Mouse (Mus musculus): ENCODE results near the gene Spint4. TPM values are rescaled to one million over a fixed set of nuclear protein-coding genes. Genes with fewer than 3 reads are reported as not detected.

Spint4 gene
- polyA plus RNA-seq (2015; fragmentation: Nextera tagmentation; extraction: Ambion mirVana) = not detected in 2 replicates

GRCm38 (mm10) chr2:164698201-164698600 is at the start of gene Spint4:
Gene Spint4, plus strand, starts transcription at chr2:164698501.
- ATAC-seq (no peak), DNase-seq (ENCODE audit: low spot score) (no peak)
- H3K9me3 ChIP-seq (ENCODE audit: low read length) = no peaks in the 10 kb centered on the region
- no peak within 1 kb of the TSS for H3K4me2 ChIP-seq (replicated peaks; ENCODE audit: low read depth, low read length)
- no peaks in the 10 kb centered on the region for H3K36me3 ChIP-seq (ENCODE audit: insufficient read depth, low read length)
- no peak within 1 kb of the TSS for H3K27ac ChIP-seq (ENCODE audit: low read length)
- H3K4me1 ChIP-seq (ENCODE audit: insufficient read depth, low read depth, low read length) = no peaks in the 10 kb centered on the region
- no peak within 1 kb of the TSS for H3K9ac ChIP-seq (replicated peaks; ENCODE audit: low read depth)
- H3K27me3 ChIP-seq (replicated peaks; ENCODE audit: insufficient read depth, low read length) = no peaks in the 10 kb centered on the region
- no peak for TF ChIP-seq CTCF (IDR thresholded peaks at IDR 0.05)
- no peak within 1 kb of the TSS for H3K4me3 ChIP-seq (ENCODE audit: low read depth, low read length)
- WGBS = 69% methylated on average over 4 of the region's 4 CpGs

GRCm38 (mm10) chr2:164655858-164656257 is 42.4 kb upstream of the Spint4 start, which contains the start of gene Wfdc10:
Gene Wfdc10, plus strand, starts transcription at chr2:164656046.
- 12% methylated on average over 11 of the region's 11 CpGs for WGBS
- Histone ChIP-seq H3K27ac (ENCODE audit: low read length) (no peak within 1 kb of the TSS), H3K4me3 (ENCODE audit: low read depth, low read length) (no peak within 1 kb of the TSS), H3K36me3 (ENCODE audit: insufficient read depth, low read length) (no peaks in the 10 kb centered on the region), H3K4me1 (ENCODE audit: insufficient read depth, low read depth, low read length) (no peaks in the 10 kb centered on the region), H3K4me2 (replicated peaks; ENCODE audit: low read depth, low read length) (no peak within 1 kb of the TSS), H3K9me3 (ENCODE audit: low read length) (no peaks in the 10 kb centered on the region), H3K9ac (replicated peaks; ENCODE audit: low read depth) (no peak within 1 kb of the TSS), H3K27me3 (replicated peaks; ENCODE audit: insufficient read depth, low read length) (no peaks in the 10 kb centered on the region)
- DNase-seq (ENCODE audit: low spot score) = peak; percentile 59
- TF ChIP-seq EP300 (IDR thresholded peaks at IDR 0.05) (no peak), CTCF (IDR thresholded peaks at IDR 0.05) (peak; percentile 86)
- no peak for ATAC-seq

GRCm38 (mm10) chr2:164656483-164656882 is 41.8 kb upstream of the Spint4 start, which contains the start of gene Wfdc9:
Gene Wfdc9, minus strand, starts transcription at chr2:164656583.
- 80% methylated on average over 9 of the region's 9 CpGs for WGBS

GRCm38 (mm10) chr2:164664851-164665250 is 33.5 kb upstream of the Spint4 start:
- Histone ChIP-seq H3K9ac (replicated peaks; ENCODE audit: low read depth) (no peak overlapping the region), H3K27ac (ENCODE audit: low read length) (no peak overlapping the region), H3K4me3 (ENCODE audit: low read depth, low read length) (no peak overlapping the region), H3K9me3 (ENCODE audit: low read length) (no peaks in the 10 kb centered on the region), H3K27me3 (replicated peaks; ENCODE audit: insufficient read depth, low read length) (no peaks in the 10 kb centered on the region), H3K4me1 (ENCODE audit: insufficient read depth, low read depth, low read length) (no peaks in the 10 kb centered on the region), H3K36me3 (ENCODE audit: insufficient read depth, low read length) (no peaks in the 10 kb centered on the region), H3K4me2 (replicated peaks; ENCODE audit: low read depth, low read length) (no peak overlapping the region)
- no peak for TF ChIP-seq CTCF (IDR thresholded peaks at IDR 0.05)
- no peak for TF ChIP-seq EP300 (IDR thresholded peaks at IDR 0.05)
- ATAC-seq = no peak
- WGBS = 82% methylated on average over 7 of the region's 7 CpGs
- DNase-seq (ENCODE audit: low spot score) = no peak

More at GRCm38 (mm10) chr2:164656483-164656882, 41.8 kb upstream of the Spint4 start, which contains the start of gene Wfdc9:
- Histone ChIP-seq H3K4me2 (replicated peaks; ENCODE audit: low read depth, low read length) (no peak within 1 kb of the TSS), H3K4me1 (ENCODE audit: insufficient read depth, low read depth, low read length) (no peaks in the 10 kb centered on the region), H3K27me3 (replicated peaks; ENCODE audit: insufficient read depth, low read length) (no peaks in the 10 kb centered on the region), H3K9me3 (ENCODE audit: low read length) (no peaks in the 10 kb centered on the region), H3K4me3 (ENCODE audit: low read depth, low read length) (no peak within 1 kb of the TSS), H3K9ac (replicated peaks; ENCODE audit: low read depth) (no peak within 1 kb of the TSS), H3K27ac (ENCODE audit: low read length) (no peak within 1 kb of the TSS), H3K36me3 (ENCODE audit: insufficient read depth, low read length) (no peaks in the 10 kb centered on the region)
- TF ChIP-seq CTCF (IDR thresholded peaks at IDR 0.05) (no peak), EP300 (IDR thresholded peaks at IDR 0.05) (no peak)
- ATAC-seq = no peak
- DNase-seq (ENCODE audit: low spot score) = no peak

GRCm38 (mm10) chr2:164670261-164670660 is 28.0 kb upstream of the Spint4 start:
- H3K27me3 ChIP-seq (replicated peaks; ENCODE audit: insufficient read depth, low read length) = no peaks in the 10 kb centered on the region
- H3K36me3 ChIP-seq (ENCODE audit: insufficient read depth, low read length) = no peaks in the 10 kb centered on the region
- no peaks in the 10 kb centered on the region for H3K4me1 ChIP-seq (ENCODE audit: insufficient read depth, low read depth, low read length)
- H3K4me2 ChIP-seq (replicated peaks; ENCODE audit: low read depth, low read length) = no peak overlapping the region
- H3K27ac ChIP-seq (ENCODE audit: low read length) = no peak overlapping the region
- 75% methylated on average over 5 of the region's 5 CpGs for WGBS
- TF ChIP-seq CTCF (IDR thresholded peaks at IDR 0.05) = no peak
- TF ChIP-seq EP300 (IDR thresholded peaks at IDR 0.05) = no peak
- no peak overlapping the region for H3K9ac ChIP-seq (replicated peaks; ENCODE audit: low read depth)
- DNase-seq (ENCODE audit: low spot score) (no peak), ATAC-seq (no peak)
- no peak overlapping the region for H3K4me3 ChIP-seq (ENCODE audit: low read depth, low read length)
- no peaks in the 10 kb centered on the region for H3K9me3 ChIP-seq (ENCODE audit: low read length)

GRCm38 (mm10) chr2:164670938-164671337 is 27.4 kb upstream of the Spint4 start:
- DNase-seq (ENCODE audit: low spot score) (no peak), ATAC-seq (no peak)
- no peak overlapping the region for H3K4me3 ChIP-seq (ENCODE audit: low read depth, low read length)
- H3K27me3 ChIP-seq (replicated peaks; ENCODE audit: insufficient read depth, low read length) = no peaks in the 10 kb centered on the region
- H3K9ac ChIP-seq (replicated peaks; ENCODE audit: low read depth) = no peak overlapping the region
- TF ChIP-seq CTCF (IDR thresholded peaks at IDR 0.05) (no peak), EP300 (IDR thresholded peaks at IDR 0.05) (no peak)
- H3K9me3 ChIP-seq (ENCODE audit: low read length) = no peaks in the 10 kb centered on the region
- no peaks in the 10 kb centered on the region for H3K36me3 ChIP-seq (ENCODE audit: insufficient read depth, low read length)
- no peaks in the 10 kb centered on the region for H3K4me1 ChIP-seq (ENCODE audit: insufficient read depth, low read depth, low read length)
- 8% methylated on average over 1 of the region's 1 CpGs for WGBS
- H3K4me2 ChIP-seq (replicated peaks; ENCODE audit: low read depth, low read length) = no peak overlapping the region
- no peak overlapping the region for H3K27ac ChIP-seq (ENCODE audit: low read length)

- WGBS = 69% methylated on average over 7 of the region's 7 CpGs
- no peaks in the 10 kb centered on the region for H3K27me3 ChIP-seq (replicated peaks; ENCODE audit: insufficient read depth, low read length)
- TF ChIP-seq CTCF (IDR thresholded peaks at IDR 0.05) = no peak
- no peak for TF ChIP-seq EP300 (IDR thresholded peaks at IDR 0.05)
- DNase-seq (ENCODE audit: low spot score) (no peak), ATAC-seq (no peak)
- H3K4me1 ChIP-seq (ENCODE audit: insufficient read depth, low read depth, low read length) = no peaks in the 10 kb centered on the region
- no peaks in the 10 kb centered on the region for H3K9me3 ChIP-seq (ENCODE audit: low read length)
- no peak within 1 kb of the TSS for H3K9ac ChIP-seq (replicated peaks; ENCODE audit: low read depth)
- no peak within 1 kb of the TSS for H3K27ac ChIP-seq (ENCODE audit: low read length)
- H3K4me3 ChIP-seq (ENCODE audit: low read depth, low read length) = no peak within 1 kb of the TSS
- H3K36me3 ChIP-seq (ENCODE audit: insufficient read depth, low read length) = no peaks in the 10 kb centered on the region
- H3K4me2 ChIP-seq (replicated peaks; ENCODE audit: low read depth, low read length) = no peak within 1 kb of the TSS
These were observed 24.3 kb upstream of the Spint4 start, which contains the start of gene Wfdc11 for GRCm38 (mm10) chr2:164673987-164674386. Gene Wfdc11, minus strand, starts transcription at chr2:164674087.

Data from lung, postnatal 0 days (tissue).